Mouse (Mus musculus): ENCODE measurements around the gene Wsb2. TPM values are rescaled to one million over a fixed set of nuclear protein-coding genes. Genes with fewer than 3 reads are reported as not detected.
A peak's percentile ranks its signal among the peaks of the same experiment; 100 is the strongest.

The Wsb2 gene
- total and polyA plus RNA-seq, 2 experiments from 2014 or later, result 336 to 494 TPM

GRCm38 (mm10) chr5:117347838-117348237 is 9.3 kb upstream of the Wsb2 start:
- H3K9me3 ChIP-seq (ENCODE audit: low read length), result no peaks in the 10 kb centered on the region
- H3K36me3 ChIP-seq (ENCODE audit: insufficient read depth, low read length), result no peaks in the 10 kb centered on the region
- DNase-seq (ENCODE audit: low spot score), result no peak
- no peak for TF ChIP-seq CTCF (IDR thresholded peaks at IDR 0.05)
- H3K4me1 ChIP-seq (ENCODE audit: insufficient read depth, low read length), result no peaks in the 10 kb centered on the region
- H3K4me2 ChIP-seq (ENCODE audit: low read depth, low read length, poor library complexity, severe bottlenecking), result no peak overlapping the region
- ATAC-seq (ENCODE audit: low FRiP score), result no peak
- WGBS, result 98% methylated on average over 2 of the region's 2 CpGs
- no peak overlapping the region for H3K27ac ChIP-seq (ENCODE audit: low read depth, low read length)
- H3K9ac ChIP-seq (replicated peaks; ENCODE audit: low read length, poor library complexity, severe bottlenecking), result no peak overlapping the region
- no peak overlapping the region for H3K4me3 ChIP-seq (ENCODE audit: low read depth, low read length)
- H3K27me3 ChIP-seq (ENCODE audit: insufficient read depth, low read length), result no peaks in the 10 kb centered on the region

- 24% methylated on average over 19 of the region's 19 CpGs for WGBS
- Histone ChIP-seq H3K27me3 (ENCODE audit: insufficient read depth, low read length) (no peaks in the 10 kb centered on the region), H3K4me2 (ENCODE audit: low read depth, low read length, poor library complexity, severe bottlenecking) (no peak overlapping the region), H3K36me3 (ENCODE audit: insufficient read depth, low read length) (no peaks in the 10 kb centered on the region), H3K9ac (replicated peaks; ENCODE audit: low read length, poor library complexity, severe bottlenecking) (no peak overlapping the region), H3K27ac (ENCODE audit: low read depth, low read length) (no peak overlapping the region), H3K4me3 (ENCODE audit: low read depth, low read length) (no peak overlapping the region), H3K9me3 (ENCODE audit: low read length) (no peaks in the 10 kb centered on the region), H3K4me1 (ENCODE audit: insufficient read depth, low read length) (no peaks in the 10 kb centered on the region)
- peak; percentile 66 for DNase-seq (ENCODE audit: low spot score)
- ATAC-seq (ENCODE audit: low FRiP score), result peak; percentile 70
- TF ChIP-seq CTCF (IDR thresholded peaks at IDR 0.05), result no peak
These were observed 8.8 kb upstream of the Wsb2 start for GRCm38 (mm10) chr5:117348279-117348678.

GRCm38 (mm10) chr5:117354121-117354520 is 3.0 kb upstream of the Wsb2 start:
- H3K4me3 ChIP-seq (ENCODE audit: low read depth, low read length), result no peak overlapping the region
- H3K36me3 ChIP-seq (ENCODE audit: insufficient read depth, low read length), result no peaks in the 10 kb centered on the region
- DNase-seq (ENCODE audit: low spot score) (no peak), ATAC-seq (ENCODE audit: low FRiP score) (no peak)
- H3K9me3 ChIP-seq (ENCODE audit: low read length), result no peaks in the 10 kb centered on the region
- no peak overlapping the region for H3K4me2 ChIP-seq (ENCODE audit: low read depth, low read length, poor library complexity, severe bottlenecking)
- no peak for TF ChIP-seq CTCF (IDR thresholded peaks at IDR 0.05)
- no peaks in the 10 kb centered on the region; the same call in 1 of the 2 replicates for H3K4me1 ChIP-seq (ENCODE audit: insufficient read depth, low read length)
- 86% methylated on average over 8 of the region's 8 CpGs for WGBS
- H3K27me3 ChIP-seq (ENCODE audit: insufficient read depth, low read length), result no peaks in the 10 kb centered on the region
- H3K9ac ChIP-seq (replicated peaks; ENCODE audit: low read length, poor library complexity, severe bottlenecking), result no peak overlapping the region
- no peak overlapping the region for H3K27ac ChIP-seq (ENCODE audit: low read depth, low read length)

GRCm38 (mm10) chr5:117355648-117356303 is 1.3 kb upstream of the Wsb2 start:
- no peak for DNase-seq (ENCODE audit: low spot score)

GRCm38 (mm10) chr5:117356365-117357128 is 557 bp upstream of the Wsb2 start:
- 2% methylated on average over 16 of the region's 24 CpGs for WGBS
- Histone ChIP-seq H3K36me3 (ENCODE audit: insufficient read depth, low read length) (no peaks in the 10 kb centered on the region), H3K27me3 (ENCODE audit: insufficient read depth, low read length) (no peaks in the 10 kb centered on the region), H3K9ac (replicated peaks; ENCODE audit: low read length, poor library complexity, severe bottlenecking) (peak overlapping the region; percentile 98), H3K4me2 (ENCODE audit: low read depth, low read length, poor library complexity, severe bottlenecking) (peak overlapping the region; percentile 92), H3K9me3 (ENCODE audit: low read length) (no peaks in the 10 kb centered on the region), H3K4me3 (ENCODE audit: low read depth, low read length) (peak overlapping the region; percentile 86), H3K4me1 (ENCODE audit: insufficient read depth, low read length) (peaks cover 9% of the 10 kb centered on the region), H3K27ac (ENCODE audit: low read depth, low read length) (peak overlapping the region; percentile 96)
- no peak for TF ChIP-seq CTCF (IDR thresholded peaks at IDR 0.05)
- DNase-seq (ENCODE audit: low spot score), result peak; percentile 49
- peak; percentile 71 for ATAC-seq (ENCODE audit: low FRiP score)

More at GRCm38 (mm10) chr5:117355648-117356303, 1.3 kb upstream of the Wsb2 start:
- Histone ChIP-seq H3K4me2 (ENCODE audit: low read depth, low read length, poor library complexity, severe bottlenecking) (peak overlapping the region; percentile 92), H3K36me3 (ENCODE audit: insufficient read depth, low read length) (no peaks in the 10 kb centered on the region), H3K9me3 (ENCODE audit: low read length) (no peaks in the 10 kb centered on the region), H3K27me3 (ENCODE audit: insufficient read depth, low read length) (no peaks in the 10 kb centered on the region), H3K9ac (replicated peaks; ENCODE audit: low read length, poor library complexity, severe bottlenecking) (0 out of 2 replicates have a peak overlapping the region, but pooled peaks have one; percentile 98), H3K27ac (ENCODE audit: low read depth, low read length) (peak overlapping the region; percentile 96; the same call in 1 of the 2 replicates), H3K4me3 (ENCODE audit: low read depth, low read length) (peak overlapping the region; percentile 86), H3K4me1 (ENCODE audit: insufficient read depth, low read length) (peaks cover 6% of the 10 kb centered on the region; the same call in 1 of the 2 replicates)
- no peak for ATAC-seq (ENCODE audit: low FRiP score)
- peak; percentile 60 for TF ChIP-seq CTCF (IDR thresholded peaks at IDR 0.05)
- 45% methylated on average over 14 of the region's 14 CpGs for WGBS

Data from midbrain, postnatal 0 days (tissue).